Comparison of ENCODE assay signal across 8 mouse cellular contexts in the genomic region with DNA sequence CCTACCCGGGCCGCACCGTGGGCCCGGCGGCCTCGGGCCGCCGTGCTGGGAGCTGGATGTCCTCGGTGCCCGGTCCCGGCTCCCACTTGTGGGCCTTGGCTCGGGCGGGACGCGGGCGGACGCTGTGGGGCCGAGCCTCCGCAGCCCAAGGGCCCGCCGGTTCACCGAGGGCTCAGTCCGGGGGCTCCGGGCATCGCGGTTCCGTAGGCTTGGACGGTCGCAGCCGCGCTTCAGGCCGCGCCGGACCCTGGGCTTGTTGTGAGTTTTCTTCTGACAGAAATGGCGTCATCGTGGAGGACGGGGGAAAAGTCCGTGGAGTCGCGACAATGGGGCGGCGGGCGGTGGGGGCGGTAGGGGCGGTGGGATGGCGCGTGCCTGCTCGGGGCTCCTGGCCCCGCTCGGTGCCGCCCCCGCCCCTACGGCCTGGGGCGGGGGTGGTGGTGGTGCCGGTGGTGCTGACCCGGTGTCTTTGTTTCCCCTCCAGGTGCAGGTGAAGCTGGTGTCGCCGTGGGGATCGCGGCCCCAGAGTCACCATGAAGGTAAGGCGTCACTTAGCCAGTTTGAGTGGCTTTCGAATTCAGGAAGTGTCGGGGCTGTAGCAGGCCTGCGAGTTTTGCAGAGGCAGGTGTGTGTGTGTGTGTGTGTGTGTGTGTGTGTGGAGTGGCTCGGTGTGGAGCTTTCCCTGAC. TPM values are rescaled to one million over a fixed set of nuclear protein-coding genes. Genes with fewer than 3 reads are reported as not detected.
DNase-seq lines count a peak whose midpoint lies in the region; ATAC-seq lines count a peak whose summit lies in the region.

No protein-coding gene starts in this region.

- H3K27ac ChIP-seq in heart, embryonic 10.5 days: peak overlapping the region; percentile 97
- H3K27ac ChIP-seq in kidney, embryonic 14.5 days (ENCODE audit: low read depth, low read length): peak overlapping the region; percentile 97
- H3K27ac ChIP-seq in liver, embryonic 13.5 days: peak overlapping the region; percentile 95

- no peak for ATAC-seq in kidney, embryonic 14.5 days (ENCODE audit: low FRiP score, low TSS enrichment)
- no peak; the same call in 1 of the 2 replicates for ATAC-seq in liver, embryonic 13.5 days (ENCODE audit: low read depth)

- DNase-seq in 3134 (ENCODE audit: extremely low read depth, insufficient read length, low spot score): peak; percentile 39
- peak; percentile 37 to 46 for DNase-seq in adrenal gland, adult 18-20 months (ENCODE audit: low spot score in 2 of 2)
- peak; percentile 43 for DNase-seq in embryo, embryonic 9.5 days (ENCODE audit: extremely low spot score)
- peak; percentile 82 for DNase-seq in heart, embryonic 10.5 days (ENCODE audit: low spot score)
- peak; percentile 27 for DNase-seq in liver, embryonic 13.5 days
- peak; percentile 55 to 61 for DNase-seq in natural killer cell, adult 2 months (ENCODE audit: low spot score in 2 of 2)
- DNase-seq in testis, postnatal 10 days (ENCODE audit: low spot score): peak; percentile 64

- peak overlapping the region; percentile 65 for H3K4me2 ChIP-seq in kidney, embryonic 14.5 days (replicated peaks; ENCODE audit: low read depth, low read length)
- peak overlapping the region; percentile 82 for H3K4me2 ChIP-seq in liver, embryonic 13.5 days

- H3K36me3 ChIP-seq in heart, embryonic 10.5 days: no peaks in the 10 kb centered on the region
- H3K36me3 ChIP-seq in kidney, embryonic 14.5 days (ENCODE audit: control insufficient read depth, insufficient read depth, low read length): peaks cover 2% of the 10 kb centered on the region; the same call in 1 of the 2 replicates
- peaks cover 16% of the 10 kb centered on the region; the same call in 1 of the 2 replicates for H3K36me3 ChIP-seq in liver, embryonic 13.5 days

- H3K4me1 ChIP-seq in heart, embryonic 10.5 days: peaks cover 9% of the 10 kb centered on the region; the same call in 1 of the 2 replicates
- H3K4me1 ChIP-seq in kidney, embryonic 14.5 days (ENCODE audit: control insufficient read depth, insufficient read depth, low read length): no peaks in the 10 kb centered on the region
- H3K4me1 ChIP-seq in liver, embryonic 13.5 days (replicated peaks): peaks cover 44% of the 10 kb centered on the region

- WGBS in heart, embryonic 10.5 days: under 1% methylated on average over 62 of the region's 65 CpGs
- WGBS in kidney, embryonic 14.5 days: under 1% methylated on average over 62 of the region's 65 CpGs
- WGBS in liver, embryonic 13.5 days (ENCODE audit: insufficient replicate concordance): under 1% methylated on average over 57 of the region's 65 CpGs

- H3K9ac ChIP-seq in kidney, embryonic 14.5 days (ENCODE audit: low read depth, low read length): peak overlapping the region; percentile 94
- peak overlapping the region; percentile 100 for H3K9ac ChIP-seq in liver, embryonic 13.5 days

- peak overlapping the region; percentile 99 for H3K4me3 ChIP-seq in heart, embryonic 10.5 days
- H3K4me3 ChIP-seq in kidney, embryonic 14.5 days (ENCODE audit: low read length): peak overlapping the region; percentile 96
- peak overlapping the region; percentile 99 for H3K4me3 ChIP-seq in liver, embryonic 13.5 days (replicated peaks)

- H3K9me3 ChIP-seq in heart, embryonic 10.5 days: no peaks in the 10 kb centered on the region
- no peaks in the 10 kb centered on the region for H3K9me3 ChIP-seq in kidney, embryonic 14.5 days (ENCODE audit: control insufficient read depth, low read length)
- no peaks in the 10 kb centered on the region for H3K9me3 ChIP-seq in liver, embryonic 13.5 days (replicated peaks)

- H3K27me3 ChIP-seq in heart, embryonic 10.5 days (ENCODE audit: insufficient read depth, poor library complexity, severe bottlenecking): no peaks in the 10 kb centered on the region
- H3K27me3 ChIP-seq in kidney, embryonic 14.5 days (ENCODE audit: control insufficient read depth, insufficient read depth, low read length): no peaks in the 10 kb centered on the region
- H3K27me3 ChIP-seq in liver, embryonic 13.5 days: no peaks in the 10 kb centered on the region

RNA-seq across cellular contexts. Expression of a gene that starts 1.2 kb away (rescaled TPM):
- total RNA-seq in adrenal gland, adult 18-20 months (2021): 10 to 100 TPM; 38.3 to 41.0 TPM
- polyA plus RNA-seq in heart, embryonic 10.5 days (2016; fragmentation: Nextera tagmentation; extraction: Ambion mirVana): 45.4 and 46.2 TPM in 2 replicates
- polyA plus RNA-seq in kidney, embryonic 14.5 days (2014; fragmentation: Nextera tagmentation; extraction: Ambion mirVana): 44.2 and 57.2 TPM in 2 replicates
- polyA plus RNA-seq in liver, embryonic 13.5 days (2015; fragmentation: Nextera tagmentation; extraction: Ambion mirVana): 13.4 and 18.2 TPM in 2 replicates

RNA-seq across cellular contexts. Expression of a gene that starts 1.5 kb away (rescaled TPM):
- 10 to 100 TPM; 24.8 to 39.1 TPM for total RNA-seq in adrenal gland, adult 18-20 months (2021)
- 44.3 and 61.7 TPM in 2 replicates for polyA plus RNA-seq in heart, embryonic 10.5 days (2016; fragmentation: Nextera tagmentation; extraction: Ambion mirVana)
- polyA plus RNA-seq in kidney, embryonic 14.5 days (2014; fragmentation: Nextera tagmentation; extraction: Ambion mirVana): 67.1 and 68.7 TPM in 2 replicates
- polyA plus RNA-seq in liver, embryonic 13.5 days (2015; fragmentation: Nextera tagmentation; extraction: Ambion mirVana): 17.8 and 20.0 TPM in 2 replicates

RNA-seq across cellular contexts. Expression of a gene that starts 25.0 kb away (rescaled TPM):
- total RNA-seq in adrenal gland, adult 18-20 months (2021): 10 to 100 TPM; 38.3 to 41.4 TPM
- 39.3 and 46.0 TPM in 2 replicates for polyA plus RNA-seq in heart, embryonic 10.5 days (2016; fragmentation: Nextera tagmentation; extraction: Ambion mirVana)
- 59.8 and 61.3 TPM in 2 replicates for polyA plus RNA-seq in kidney, embryonic 14.5 days (2014; fragmentation: Nextera tagmentation; extraction: Ambion mirVana)
- polyA plus RNA-seq in liver, embryonic 13.5 days (2015; fragmentation: Nextera tagmentation; extraction: Ambion mirVana): 31.5 and 37.6 TPM in 2 replicates

Comparison
In these comparisons a context has a peak if more than half of its experiments do, and no peak if none do; other contexts are left out.
1. DNase-seq: peak in every context shown above with its lines; median percentile 82 in heart, embryonic 10.5 days; 64 in testis, postnatal 10 days; 58 in natural killer cell, adult 2 months; 43 in embryo, embryonic 9.5 days; 42 in adrenal gland, adult 18-20 months; 39 in 3134; 27 in liver, embryonic 13.5 days.